Mouse (Mus musculus) hindbrain, postnatal 0 days (tissue): ENCODE measurements at regions not wholly inside any gene's neighbourhood (a gene's known extent, or its start where the extent isn't known, plus 50 kb on each side); places are given as distances from the start of the nearest gene placed in this dataset.

ENCODE experiments used
- ATAC-seq: fragments of 200-750 bp; cut with Nextera tagmentation; 2 replicates; pipeline ENCODE4 v1.8.0; 2017; ENCODE audit warnings: mild to moderate bottlenecking, moderate TSS enrichment, moderate library complexity
- DNase-seq: peaks from one replicate; pipeline ENCODE4 v3.0.0-alpha.2; 2015; ENCODE audit warnings: low spot score
- H3K27ac ChIP-seq: fragments of 300-500 bp; sonication (generic); 2 replicates; pipeline ENCODE4 v1.5.1; 2014; ENCODE audit warnings: mild to moderate bottlenecking
- H3K27me3 ChIP-seq: fragments of 300-500 bp; sonication (generic); 2 replicates; pipeline ENCODE4 v1.6.1; 2014; ENCODE audit warnings: low read length, mixed read lengths; ENCODE audit not compliant: insufficient read depth
- H3K36me3 ChIP-seq: fragments of 300-500 bp; sonication (generic); 2 replicates; pipeline ENCODE4 v1.6.1; 2014; ENCODE audit warnings: low read length, mixed read lengths; ENCODE audit not compliant: insufficient read depth
- H3K4me1 ChIP-seq: fragments of 300-500 bp; sonication (generic); 2 replicates; pipeline ENCODE4 v1.6.1; 2014; ENCODE audit warnings: antibody characterized with exemption, low read length, mixed read lengths; ENCODE audit not compliant: insufficient read depth
- H3K4me2 ChIP-seq: fragments of 300-500 bp; sonication (generic); 2 replicates; pipeline ENCODE4 v1.6.1; 2014; ENCODE audit warnings: low read depth, mild to moderate bottlenecking, low read length, moderate library complexity, mixed read lengths
- H3K4me3 ChIP-seq: fragments of 300-500 bp; sonication (generic); 2 replicates; pipeline ENCODE4 v1.5.1; 2014; ENCODE audit warnings: low read length
- H3K9ac ChIP-seq: fragments of 300-500 bp; sonication (generic); replicated peaks from 2 replicates; pipeline ENCODE4 v1.6.1; 2014; ENCODE audit warnings: mild to moderate bottlenecking, low read length, moderate library complexity, mixed read lengths
- H3K9me3 ChIP-seq: fragments of 300-500 bp; sonication (generic); 2 replicates; pipeline ENCODE4 v1.6.1; 2016; ENCODE audit warnings: low read length, mixed read lengths
- CTCF ChIP-seq: IDR thresholded peaks from 2 replicates; pipeline ENCODE4 v1.5.1; 2016; ENCODE audit warnings: antibody characterized with exemption, control low read depth, low read depth
- WGBS: fragments of 180-500 bp; shearing (Covaris S2); extraction: QIAGEN DNeasy Blood & Tissue Kit; methylation state at CpG from one replicate; pipeline ENCODE4 v1.1.7; 2014; 5-methylcytosine and 5-hydroxymethylcytosine counted together

GRCm38 (mm10) chr1:185822241-185822640, 294.9 kb downstream of the Lyplal1 start:
- Histone ChIP-seq H3K4me3 (no peak overlapping the region), H3K4me2 (no peak overlapping the region), H3K4me1 (no peaks in the 10 kb centered on the region), H3K9me3 (no peaks in the 10 kb centered on the region), H3K9ac (no peak overlapping the region), H3K27me3 (no peaks in the 10 kb centered on the region), H3K27ac (no peak overlapping the region), H3K36me3 (no peaks in the 10 kb centered on the region)
- 69% methylated on average over 8 of the region's 8 CpGs for WGBS
- TF ChIP-seq CTCF = no peak
- ATAC-seq (no peak), DNase-seq (no peak)

DNA sequence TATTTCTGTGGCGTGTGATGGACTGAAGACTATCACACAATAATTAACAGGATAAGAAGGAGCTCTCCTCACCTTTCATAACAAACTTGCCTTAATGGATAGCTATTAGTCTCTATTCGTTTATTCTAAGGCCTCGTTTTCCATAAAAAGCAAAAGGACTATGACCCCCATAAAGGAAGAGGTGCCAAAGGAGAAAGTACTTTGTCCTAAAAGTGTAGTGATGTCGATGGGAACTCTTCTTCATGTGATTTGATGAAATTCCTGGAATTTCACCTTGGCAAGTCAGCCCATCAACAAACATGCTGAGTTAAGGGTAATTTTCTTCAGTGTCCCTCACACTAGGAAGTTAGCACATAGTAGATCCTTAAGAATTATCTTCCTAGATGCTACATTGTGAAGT, 293.9 kb downstream of the Lyplal1 start:
- TF ChIP-seq CTCF = no peak
- DNase-seq (no peak), ATAC-seq (no peak)
- Histone ChIP-seq H3K36me3 (no peaks in the 10 kb centered on the region), H3K9me3 (no peaks in the 10 kb centered on the region), H3K4me3 (no peak overlapping the region), H3K27ac (no peak overlapping the region), H3K4me2 (no peak overlapping the region), H3K27me3 (no peaks in the 10 kb centered on the region), H3K9ac (no peak overlapping the region), H3K4me1 (no peaks in the 10 kb centered on the region)
- 89% methylated on average over 4 of the region's 4 CpGs for WGBS

GRCm38 (mm10) chr1:185823956-185824355, 293.2 kb downstream of the Lyplal1 start:
- Histone ChIP-seq H3K36me3 (no peaks in the 10 kb centered on the region), H3K27me3 (no peaks in the 10 kb centered on the region), H3K4me1 (no peaks in the 10 kb centered on the region), H3K9ac (no peak overlapping the region), H3K4me3 (no peak overlapping the region), H3K4me2 (no peak overlapping the region), H3K9me3 (no peaks in the 10 kb centered on the region), H3K27ac (no peak overlapping the region)
- TF ChIP-seq CTCF = no peak
- ATAC-seq (no peak), DNase-seq (peak; percentile 49)
- 43% methylated on average over 5 of the region's 5 CpGs for WGBS

DNA sequence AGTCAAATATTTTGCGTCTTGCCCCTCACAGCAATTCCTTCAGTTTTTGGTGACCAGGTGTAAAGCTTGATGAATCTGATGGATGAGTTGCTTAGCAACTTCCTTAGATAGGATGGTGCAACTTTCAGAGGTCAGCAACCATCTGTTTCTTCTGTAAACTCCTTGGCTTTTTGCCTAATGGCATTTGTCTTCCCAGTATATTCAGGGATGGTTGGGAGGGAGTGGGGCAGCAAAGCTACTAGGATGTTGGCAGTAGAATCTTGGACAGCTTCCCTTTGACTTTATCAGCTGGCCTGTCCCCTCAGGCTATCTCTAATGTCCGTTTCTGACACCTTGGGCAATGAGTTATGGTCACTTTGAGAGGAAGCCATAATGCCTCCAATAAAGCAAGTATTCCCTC, 289.1 kb downstream of the Lyplal1 start:
- H3K36me3 ChIP-seq = no peaks in the 10 kb centered on the region
- no peak overlapping the region for H3K4me2 ChIP-seq
- no peaks in the 10 kb centered on the region for H3K27me3 ChIP-seq
- ATAC-seq (no peak), DNase-seq (peak; percentile 60)
- WGBS = 58% methylated on average over 2 of the region's 2 CpGs
- H3K4me1 ChIP-seq = no peaks in the 10 kb centered on the region
- H3K4me3 ChIP-seq = no peak overlapping the region
- no peak overlapping the region for H3K27ac ChIP-seq
- no peaks in the 10 kb centered on the region for H3K9me3 ChIP-seq
- no peak for TF ChIP-seq CTCF
- no peak overlapping the region for H3K9ac ChIP-seq

- no peak overlapping the region for H3K4me2 ChIP-seq
- H3K36me3 ChIP-seq = no peaks in the 10 kb centered on the region
- no peak overlapping the region for H3K4me3 ChIP-seq
- WGBS = 76% methylated on average over 6 of the region's 6 CpGs
- no peaks in the 10 kb centered on the region for H3K4me1 ChIP-seq
- DNase-seq (no peak), ATAC-seq (no peak)
- no peak overlapping the region for H3K27ac ChIP-seq
- H3K9ac ChIP-seq = no peak overlapping the region
- H3K27me3 ChIP-seq = no peaks in the 10 kb centered on the region
- no peak for TF ChIP-seq CTCF
- H3K9me3 ChIP-seq = no peaks in the 10 kb centered on the region
Observed at GRCm38 (mm10) chr1:185828486-185828885, 288.6 kb downstream of the Lyplal1 start.

DNA sequence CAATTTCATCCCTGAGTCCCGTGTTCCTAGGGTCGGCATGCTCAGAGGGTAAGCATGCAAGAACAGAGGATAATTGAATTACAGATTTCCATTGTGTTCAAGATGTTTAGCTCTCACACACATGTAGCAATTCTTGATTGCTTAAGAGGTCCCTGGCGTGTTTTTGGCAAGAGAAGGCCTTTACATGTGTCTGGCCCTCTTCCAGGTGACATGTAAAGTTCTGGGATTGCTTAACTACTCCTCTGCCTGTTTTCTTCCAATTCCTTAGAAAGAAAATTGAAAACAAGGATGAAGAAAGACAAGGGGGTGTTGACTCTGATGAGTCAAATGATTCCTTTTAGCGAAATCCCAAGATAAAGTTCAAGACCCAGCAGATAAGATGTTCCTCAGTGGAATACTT, 285.1 kb downstream of the Lyplal1 start:
- no peaks in the 10 kb centered on the region for H3K36me3 ChIP-seq
- no peaks in the 10 kb centered on the region for H3K9me3 ChIP-seq
- DNase-seq (no peak), ATAC-seq (no peak)
- H3K4me3 ChIP-seq = no peak overlapping the region
- no peak overlapping the region for H3K9ac ChIP-seq
- WGBS = 77% methylated on average over 4 of the region's 4 CpGs
- peaks cover 4% of the 10 kb centered on the region; the same call in 1 of the 2 replicates for H3K4me1 ChIP-seq
- H3K27ac ChIP-seq = no peak overlapping the region
- no peak for TF ChIP-seq CTCF
- H3K27me3 ChIP-seq = no peaks in the 10 kb centered on the region
- H3K4me2 ChIP-seq = no peak overlapping the region

DNA sequence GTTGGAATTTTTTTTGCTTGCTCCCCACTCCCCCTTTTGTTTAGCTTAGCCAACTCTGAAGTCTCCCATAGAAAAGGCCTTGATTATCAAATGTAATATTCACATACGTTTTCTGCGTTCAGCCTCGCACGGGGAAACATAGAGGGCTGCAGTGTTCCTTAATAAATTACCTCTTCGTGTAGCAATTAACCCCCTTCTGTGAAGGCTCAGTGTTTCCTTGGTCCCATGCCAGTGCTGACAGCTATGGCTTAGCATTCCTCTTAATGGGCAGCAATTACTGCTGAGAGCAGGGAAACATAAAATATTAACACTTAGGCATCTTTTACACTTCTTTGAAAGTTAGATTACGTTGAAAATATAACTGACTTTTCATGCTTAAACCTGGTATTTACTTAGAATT, 282.9 kb downstream of the Lyplal1 start:
- H3K4me3 ChIP-seq = no peak overlapping the region
- no peaks in the 10 kb centered on the region for H3K36me3 ChIP-seq
- TF ChIP-seq CTCF = no peak
- no peaks in the 10 kb centered on the region for H3K27me3 ChIP-seq
- ATAC-seq (no peak), DNase-seq (peak; percentile 66)
- no peaks in the 10 kb centered on the region for H3K9me3 ChIP-seq
- no peak overlapping the region for H3K4me2 ChIP-seq
- no peak overlapping the region for H3K9ac ChIP-seq
- H3K4me1 ChIP-seq = peaks cover 4% of the 10 kb centered on the region; the same call in 1 of the 2 replicates
- WGBS = 23% methylated on average over 6 of the region's 6 CpGs
- H3K27ac ChIP-seq = no peak overlapping the region
